Mouse (Mus musculus) heart, embryonic 11.5 days (tissue): ENCODE measurements around the gene Ascc1. TPM values are rescaled to one million over a fixed set of nuclear protein-coding genes. Genes with fewer than 3 reads are reported as not detected.

Experiments used
- ATAC-seq: fragments of 200-750 bp; cut with Nextera tagmentation; replicated peaks from 2 replicates; pipeline ENCODE4 v1.8.0; 2017; ENCODE audit warnings: moderate library complexity; ENCODE audit not compliant: insufficient number of reproducible peaks, low FRiP score, low TSS enrichment
- H3K27ac ChIP-seq: fragments of 300-500 bp; sonication (generic); 2 replicates; pipeline ENCODE4 v1.5.1; 2014; ENCODE audit warnings: mild to moderate bottlenecking, low read depth, low read length
- H3K27me3 ChIP-seq: fragments of 300-500 bp; sonication (generic); 2 replicates; pipeline ENCODE4 v1.6.1; 2014; ENCODE audit warnings: mild to moderate bottlenecking, low read length, mixed read lengths; ENCODE audit not compliant: control insufficient read depth, insufficient read depth
- H3K36me3 ChIP-seq: fragments of 300-500 bp; sonication (generic); 2 replicates; pipeline ENCODE4 v1.6.1; 2014; ENCODE audit warnings: mild to moderate bottlenecking, low read length, moderate library complexity, mixed read lengths; ENCODE audit not compliant: control insufficient read depth, insufficient read depth
- H3K4me1 ChIP-seq: fragments of 300-500 bp; sonication (generic); 2 replicates; pipeline ENCODE4 v1.6.1; 2014; ENCODE audit warnings: low read length; ENCODE audit not compliant: control insufficient read depth, insufficient read depth
- H3K4me2 ChIP-seq: fragments of 300-500 bp; sonication (generic); 2 replicates; pipeline ENCODE4 v1.6.1; 2014; ENCODE audit warnings: mild to moderate bottlenecking, moderate library complexity
- H3K4me3 ChIP-seq: fragments of 300-500 bp; sonication (generic); 2 replicates; pipeline ENCODE4 v1.5.1; 2014; ENCODE audit warnings: low read depth, low read length
- H3K9ac ChIP-seq: fragments of 300-500 bp; sonication (generic); 2 replicates; pipeline ENCODE4 v1.6.1; 2014; ENCODE audit warnings: mild to moderate bottlenecking, low read depth, low read length, moderate library complexity
- H3K9me3 ChIP-seq: fragments of 300-500 bp; sonication (generic); replicated peaks from 2 replicates; pipeline ENCODE4 v1.6.1; 2016; ENCODE audit warnings: low read length; ENCODE audit not compliant: control insufficient read depth
- WGBS: fragments of 180-500 bp; shearing (Covaris S2); extraction: QIAGEN DNeasy Blood & Tissue Kit; methylation state at CpG from one replicate; pipeline ENCODE4 v1.1.7; 2014; ENCODE audit not compliant: insufficient replicate concordance; 5-methylcytosine and 5-hydroxymethylcytosine counted together
- polyA plus RNA-seq: library from polyadenylated mRNA; unstranded; fragments of >200 nt; fragmentation: Nextera tagmentation; extraction: Ambion mirVana; gene quantifications from 2 replicates; pipeline ENCODE4 v1.2.1, GENCODE M21; 2014

The Ascc1 gene
- polyA plus RNA-seq, 1 experiment from 2014 or later = 36.2 TPM

- H3K36me3 ChIP-seq = no peaks in the 10 kb centered on the region; the same call in 1 of the 2 replicates
- H3K4me3 ChIP-seq = no peak overlapping the region
- H3K9me3 ChIP-seq = no peaks in the 10 kb centered on the region
- ATAC-seq = no peak
- H3K4me2 ChIP-seq = no peak overlapping the region
- no peaks in the 10 kb centered on the region for H3K4me1 ChIP-seq
- H3K27ac ChIP-seq = no peak overlapping the region
- WGBS = 75% methylated on average over 5 of the region's 5 CpGs
- H3K9ac ChIP-seq = no peak overlapping the region
- peaks cover 23% of the 10 kb centered on the region for H3K27me3 ChIP-seq
Measured at GRCm38 (mm10) chr10:60097774-60098173, 95.2 kb downstream of the Ascc1 start.

- 21% methylated on average over 20 of the region's 20 CpGs for WGBS
- Histone ChIP-seq H3K9me3 (no peaks in the 10 kb centered on the region), H3K4me1 (peaks cover 12% of the 10 kb centered on the region), H3K4me2 (peak overlapping the region; percentile 97), H3K36me3 (no peaks in the 10 kb centered on the region), H3K27ac (no peak overlapping the region), H3K9ac (no peak overlapping the region), H3K4me3 (no peak overlapping the region; the same call in 1 of the 2 replicates), H3K27me3 (peaks cover 69% of the 10 kb centered on the region)
- ATAC-seq = no peak
Measured at GRCm38 (mm10) chr10:60105391-60106145, 103.0 kb downstream of the Ascc1 start.

GRCm38 (mm10) chr10:60106146-60106530 is 103.5 kb downstream of the Ascc1 start, which contains the start of gene Spock2:
Gene Spock2, plus strand, starts transcription at chr10:60106219.
- Histone ChIP-seq H3K4me3 (peak within 1 kb of the TSS; percentile 56), H3K36me3 (no peaks in the 10 kb centered on the region), H3K27me3 (peaks cover 75% of the 10 kb centered on the region), H3K27ac (no peak within 1 kb of the TSS), H3K9ac (peak within 1 kb of the TSS; percentile 54), H3K9me3 (no peaks in the 10 kb centered on the region), H3K4me1 (peaks cover 12% of the 10 kb centered on the region), H3K4me2 (peak within 1 kb of the TSS; percentile 97)
- no peak for ATAC-seq
- WGBS = 2% methylated on average over 22 of the region's 22 CpGs

- Histone ChIP-seq H3K4me2 (peak overlapping the region; percentile 97), H3K27ac (no peak overlapping the region), H3K4me1 (peaks cover 12% of the 10 kb centered on the region), H3K9ac (peak overlapping the region; percentile 54), H3K9me3 (no peaks in the 10 kb centered on the region), H3K27me3 (peaks cover 80% of the 10 kb centered on the region), H3K4me3 (peak overlapping the region; percentile 56), H3K36me3 (no peaks in the 10 kb centered on the region)
- peak; percentile 31; the same call in 1 of the 2 replicates for ATAC-seq
- under 1% methylated on average over 57 of the region's 57 CpGs for WGBS
Measured at GRCm38 (mm10) chr10:60106531-60107186, 104.1 kb downstream of the Ascc1 start.

- under 1% methylated on average over 27 of the region's 28 CpGs for WGBS
Measured at GRCm38 (mm10) chr10:60107448-60107847, 104.8 kb downstream of the Ascc1 start.

GRCm38 (mm10) chr10:60108321-60109111 is 105.9 kb downstream of the Ascc1 start:
- H3K4me2 ChIP-seq = no peak overlapping the region
- no peak for ATAC-seq
- no peak overlapping the region for H3K27ac ChIP-seq
- WGBS = 45% methylated on average over 16 of the region's 17 CpGs
- H3K4me1 ChIP-seq = peaks cover 12% of the 10 kb centered on the region
- no peak overlapping the region for H3K4me3 ChIP-seq
- no peaks in the 10 kb centered on the region for H3K9me3 ChIP-seq
- no peaks in the 10 kb centered on the region for H3K36me3 ChIP-seq
- no peak overlapping the region for H3K9ac ChIP-seq
- H3K27me3 ChIP-seq = peaks cover 90% of the 10 kb centered on the region

More at GRCm38 (mm10) chr10:60107448-60107847, 104.8 kb downstream of the Ascc1 start:
- Histone ChIP-seq H3K4me3 (peak overlapping the region; percentile 56), H3K9me3 (no peaks in the 10 kb centered on the region), H3K4me2 (peak overlapping the region; percentile 97), H3K9ac (0 out of 2 replicates have a peak overlapping the region, but pooled peaks have one; percentile 54), H3K27ac (no peak overlapping the region), H3K4me1 (peaks cover 12% of the 10 kb centered on the region), H3K36me3 (no peaks in the 10 kb centered on the region), H3K27me3 (peaks cover 83% of the 10 kb centered on the region)
- ATAC-seq = no peak

GRCm38 (mm10) chr10:60109336-60109735 is 106.7 kb downstream of the Ascc1 start:
- Histone ChIP-seq H3K9ac (no peak overlapping the region), H3K9me3 (no peaks in the 10 kb centered on the region), H3K36me3 (no peaks in the 10 kb centered on the region), H3K27me3 (peaks cover 93% of the 10 kb centered on the region), H3K27ac (no peak overlapping the region), H3K4me1 (peaks cover 12% of the 10 kb centered on the region), H3K4me2 (no peak overlapping the region), H3K4me3 (no peak overlapping the region)
- no peak for ATAC-seq
- 86% methylated on average over 8 of the region's 8 CpGs for WGBS

GRCm38 (mm10) chr10:60109989-60110388 is 107.4 kb downstream of the Ascc1 start:
- ATAC-seq = no peak
- H3K4me1 ChIP-seq = peaks cover 12% of the 10 kb centered on the region
- no peak overlapping the region for H3K4me2 ChIP-seq
- peaks cover 88% of the 10 kb centered on the region for H3K27me3 ChIP-seq
- no peaks in the 10 kb centered on the region for H3K9me3 ChIP-seq
- WGBS = 77% methylated on average over 8 of the region's 8 CpGs
- H3K9ac ChIP-seq = no peak overlapping the region
- H3K4me3 ChIP-seq = no peak overlapping the region
- H3K27ac ChIP-seq = no peak overlapping the region
- no peaks in the 10 kb centered on the region for H3K36me3 ChIP-seq
